Mouse (Mus musculus): ENCODE results near the gene Eif5a2.

- TF ChIP-seq CTCF (conservative IDR thresholded peaks at IDR 0.05; ENCODE audit: low read length) (no peak), NANOG (IDR thresholded peaks at IDR 0.05; ENCODE audit: borderline replicate concordance, low read length) (no peak)
These were observed 19.8 kb upstream of the Eif5a2 start for GRCm38 (mm10) chr3:28761225-28761789.

Measured in E14TG2a.4 (cell line).